Comparison of ENCODE assay signal across 8 mouse cellular contexts in the genomic region with DNA sequence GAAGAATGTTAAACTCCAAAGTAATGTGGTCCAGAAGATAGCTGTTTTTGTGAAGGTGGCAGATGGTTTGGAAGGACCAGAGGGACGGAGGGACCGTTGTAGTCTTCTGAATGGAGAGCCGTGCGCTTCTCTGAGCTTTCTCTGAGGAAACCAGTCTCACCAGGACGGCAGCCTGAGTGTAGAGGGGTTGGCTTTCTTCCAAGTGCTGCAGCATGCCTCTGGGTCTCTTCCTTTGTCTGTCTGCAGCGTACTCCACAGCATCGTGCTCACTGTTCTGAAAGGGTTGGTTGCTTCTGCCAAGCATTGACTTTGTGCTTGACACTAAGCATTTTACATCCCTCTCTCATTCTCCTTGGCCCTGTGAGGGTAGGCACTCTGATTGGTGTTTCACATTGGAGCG. TPM values are rescaled to one million over a fixed set of nuclear protein-coding genes. Genes with fewer than 3 reads are reported as not detected.
DNase-seq lines count a peak whose midpoint lies in the region; ATAC-seq and TF ChIP-seq lines count a peak whose summit lies in the region.

No protein-coding gene starts in this region.

- no peak for TF ChIP-seq CTCF in embryonic fibroblast, embryonic 13.5 days (IDR thresholded peaks at IDR 0.05; ENCODE audit: borderline replicate concordance, insufficient read depth, low read length)

- TF ChIP-seq POLR2A in embryonic fibroblast, embryonic 13.5 days (IDR thresholded peaks at IDR 0.05; ENCODE audit: low read depth, low read length), result no peak

- H3K27me3 ChIP-seq in heart, embryonic 13.5 days (replicated peaks), result no peaks in the 10 kb centered on the region
- H3K27me3 ChIP-seq in midbrain, embryonic 12.5 days, result no peaks in the 10 kb centered on the region

- peak overlapping the region; percentile 75 for H3K4me2 ChIP-seq in heart, embryonic 13.5 days
- peak overlapping the region; percentile 83 for H3K4me2 ChIP-seq in midbrain, embryonic 12.5 days (replicated peaks)

- DNase-seq in heart, adult 8-10 months (ENCODE audit: low spot score), result no peak
- DNase-seq in Muller cell, postnatal 12 days (ENCODE audit: inconsistent ontology term), result peak; percentile 81
- peak; percentile 12 for DNase-seq in layer of hippocampus, adult 9-10 months (ENCODE audit: low spot score)
- DNase-seq in embryo, embryonic 9.5 days (ENCODE audit: extremely low spot score), result no peak

- peak overlapping the region; percentile 89 for H3K4me3 ChIP-seq in heart, embryonic 13.5 days
- peak overlapping the region; percentile 15; the same call in 1 of the 2 replicates for H3K4me3 ChIP-seq in embryonic fibroblast, embryonic 13.5 days (ENCODE audit: insufficient read depth, low read length)
- H3K4me3 ChIP-seq in midbrain, embryonic 12.5 days, result peak overlapping the region; percentile 82

- H3K9me3 ChIP-seq in heart, embryonic 13.5 days, result no peaks in the 10 kb centered on the region
- no peaks in the 10 kb centered on the region for H3K9me3 ChIP-seq in midbrain, embryonic 12.5 days

- peak overlapping the region; percentile 46 for H3K27ac ChIP-seq in heart, embryonic 13.5 days (replicated peaks)
- H3K27ac ChIP-seq in embryonic fibroblast, embryonic 13.5 days (ENCODE audit: insufficient read depth, low read length), result no peak overlapping the region
- H3K27ac ChIP-seq in midbrain, embryonic 12.5 days (replicated peaks), result peak overlapping the region; percentile 75

- peaks cover 61% of the 10 kb centered on the region for H3K36me3 ChIP-seq in heart, embryonic 13.5 days
- peaks cover 49% of the 10 kb centered on the region for H3K36me3 ChIP-seq in midbrain, embryonic 12.5 days

- H3K4me1 ChIP-seq in heart, embryonic 13.5 days, result peaks cover 39% of the 10 kb centered on the region
- H3K4me1 ChIP-seq in embryonic fibroblast, embryonic 13.5 days (ENCODE audit: control insufficient read depth, insufficient read depth, low read length), result peaks cover 7% of the 10 kb centered on the region
- peaks cover 41% of the 10 kb centered on the region for H3K4me1 ChIP-seq in midbrain, embryonic 12.5 days

- WGBS in heart, embryonic 13.5 days, result 35% methylated on average over 8 of the region's 8 CpGs
- 67% methylated on average over 8 of the region's 8 CpGs for whole genome bisulfite sequencing in midbrain, embryonic 12.5 days

- no peak for ATAC-seq in heart, embryonic 13.5 days (ENCODE audit: extremely low read depth, insufficient number of reproducible peaks, low FRiP score, low TSS enrichment)
- ATAC-seq in midbrain, embryonic 12.5 days (ENCODE audit: low FRiP score, low read depth), result no peak
- no peak for ATAC-seq in monocyte, adult 5-6 weeks (replicated peaks; ENCODE audit: insufficient number of reproducible peaks, low FRiP score, low TSS enrichment, poor library complexity, severe bottlenecking)

- H3K9ac ChIP-seq in heart, embryonic 13.5 days, result peak overlapping the region; percentile 96
- H3K9ac ChIP-seq in midbrain, embryonic 12.5 days (replicated peaks), result peak overlapping the region; percentile 37; the same call in 1 of the 2 replicates

RNA-seq across cellular contexts. Expression of a gene that starts 1.3 kb away (rescaled TPM):
- polyA plus RNA-seq in heart, embryonic 13.5 days (2015; fragmentation: Nextera tagmentation; extraction: Ambion mirVana), result 33.4 and 41.6 TPM in 2 replicates
- 10 to 100 TPM; 14.2 to 18.9 (median 16.2) TPM for total RNA-seq in heart, adult 8-10 months (2022)
- 36.5 and 42.7 TPM in 2 replicates for polyA plus RNA-seq in embryonic fibroblast, embryonic 13.5 days (2011; ENCODE audit: insufficient read length, low read depth, missing spikeins)
- polyA plus RNA-seq in midbrain, embryonic 12.5 days (2016; fragmentation: Nextera tagmentation; extraction: Ambion mirVana), result 40.9 and 41.0 TPM in 2 replicates
- total RNA-seq in monocyte, adult 5-6 weeks (2017), result 4.1 to 11.2 TPM (median 8.1 TPM) in 3 replicates

RNA-seq across cellular contexts. Expression of a gene that starts 2.7 kb away (rescaled TPM):
- 30.3 and 31.7 TPM in 2 replicates for polyA plus RNA-seq in heart, embryonic 13.5 days (2015; fragmentation: Nextera tagmentation; extraction: Ambion mirVana)
- total RNA-seq in heart, adult 8-10 months (2022), result 10 to 100 TPM; 31.5 to 40.0 (median 35.5) TPM
- polyA plus RNA-seq in embryonic fibroblast, embryonic 13.5 days (2011; ENCODE audit: insufficient read length, low read depth, missing spikeins), result 40.9 and 49.5 TPM in 2 replicates
- polyA plus RNA-seq in midbrain, embryonic 12.5 days (2016; fragmentation: Nextera tagmentation; extraction: Ambion mirVana), result 108 and 110 TPM in 2 replicates
- total RNA-seq in monocyte, adult 5-6 weeks (2017), result 58.9 to 62.9 TPM (median 60.3 TPM) in 3 replicates

RNA-seq across cellular contexts. Expression of a gene that starts 26.0 kb away (rescaled TPM):
- polyA plus RNA-seq in heart, embryonic 13.5 days (2015; fragmentation: Nextera tagmentation; extraction: Ambion mirVana), result 0.46 and 0.78 TPM in 2 replicates
- total RNA-seq in heart, adult 8-10 months (2022), result 1 to 10 TPM in 2 of 4 experiments, under 1 TPM in 2; 0.82 to 3.2 (median 1.5) TPM
- 0.51 TPM in 1 of 2 replicates, not detected in the other for polyA plus RNA-seq in embryonic fibroblast, embryonic 13.5 days (2011; ENCODE audit: insufficient read length, low read depth, missing spikeins)
- polyA plus RNA-seq in midbrain, embryonic 12.5 days (2016; fragmentation: Nextera tagmentation; extraction: Ambion mirVana), result 0.84 and 1.6 TPM in 2 replicates
- total RNA-seq in monocyte, adult 5-6 weeks (2017), result 533 to 618 TPM (median 601 TPM) in 3 replicates

RNA-seq across cellular contexts. Expression of a gene that starts 51.5 kb away (rescaled TPM):
- 9.0 and 9.1 TPM in 2 replicates for polyA plus RNA-seq in heart, embryonic 13.5 days (2015; fragmentation: Nextera tagmentation; extraction: Ambion mirVana)
- 10 to 100 TPM; 15.3 to 20.6 (median 17.3) TPM for total RNA-seq in heart, adult 8-10 months (2022)
- polyA plus RNA-seq in embryonic fibroblast, embryonic 13.5 days (2011; ENCODE audit: insufficient read length, low read depth, missing spikeins), result 70.6 and 91.2 TPM in 2 replicates
- 13.6 and 19.2 TPM in 2 replicates for polyA plus RNA-seq in midbrain, embryonic 12.5 days (2016; fragmentation: Nextera tagmentation; extraction: Ambion mirVana)
- 18.8 to 30.0 TPM (median 26.6 TPM) in 3 replicates for total RNA-seq in monocyte, adult 5-6 weeks (2017)

RNA-seq across cellular contexts. Expression of a gene that starts 55.5 kb away (rescaled TPM):
- polyA plus RNA-seq in heart, embryonic 13.5 days (2015; fragmentation: Nextera tagmentation; extraction: Ambion mirVana), result 0.53 and 1.5 TPM in 2 replicates
- under 1 TPM in 3 of 4 experiments, not detected in 1; 0.11 to 0.13 (median 0.12) TPM for total RNA-seq in heart, adult 8-10 months (2022)
- 1.3 and 2.6 TPM in 2 replicates for polyA plus RNA-seq in embryonic fibroblast, embryonic 13.5 days (2011; ENCODE audit: insufficient read length, low read depth, missing spikeins)
- 0.10 and 0.14 TPM in 2 replicates for polyA plus RNA-seq in midbrain, embryonic 12.5 days (2016; fragmentation: Nextera tagmentation; extraction: Ambion mirVana)
- total RNA-seq in monocyte, adult 5-6 weeks (2017), result 6.2 to 25.0 TPM (median 10.2 TPM) in 3 replicates

Comparison
In these comparisons a context has a peak if more than half of its experiments do, and no peak if none do; other contexts are left out.
1. H3K4me3 ChIP-seq: peak in every context shown above with its lines; median percentile 89 in heart, embryonic 13.5 days; 82 in midbrain, embryonic 12.5 days; 15 in embryonic fibroblast, embryonic 13.5 days.
2. DNase-seq: peak in Muller cell, postnatal 12 days (single experiment) and layer of hippocampus, adult 9-10 months (single experiment); none in heart, adult 8-10 months (single experiment) and embryo, embryonic 9.5 days (single experiment).